Mouse (Mus musculus): ENCODE data around the gene Tomm20l.
A peak's percentile ranks its signal among the peaks of the same experiment; 100 is the strongest.
"Not testable (repeated sequence)": the region's sequence is repeated elsewhere in the genome, so short reads cannot be mapped to it uniquely, and the experiment has no call there.

The Tomm20l gene

GRCm38 (mm10) chr12:71111331-71111730, at the start of gene Tomm20l:
Tomm20l (plus strand) TSS chr12:71111428.
- no peak for DNase-seq (ENCODE audit: low read depth, low spot score)

DNA sequence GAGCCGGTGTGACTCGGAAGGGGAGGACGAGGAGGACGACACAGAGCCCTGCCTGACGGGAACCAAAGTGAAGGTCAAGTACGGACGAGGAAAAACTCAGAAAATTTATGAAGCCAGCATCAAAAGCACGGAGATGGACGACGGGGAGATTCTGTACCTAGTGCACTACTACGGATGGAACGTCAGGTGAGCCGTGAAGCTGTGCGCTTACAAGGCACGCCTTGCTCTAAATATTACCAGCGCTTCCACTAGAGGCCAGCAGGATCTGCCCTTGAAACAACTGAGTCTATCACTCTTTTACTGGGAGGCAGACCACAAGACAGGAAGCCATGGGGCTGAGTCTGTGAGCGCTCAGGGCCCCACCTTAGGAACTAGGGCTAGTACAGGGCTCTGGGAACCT, 41.4 kb upstream of the Tomm20l start:
- DNase-seq (ENCODE audit: low read depth, low spot score) = no peak

- DNase-seq (ENCODE audit: low read depth, low spot score) = no peak
Measured at GRCm38 (mm10) chr12:71072048-71072447, 39.2 kb upstream of the Tomm20l start.

DNA sequence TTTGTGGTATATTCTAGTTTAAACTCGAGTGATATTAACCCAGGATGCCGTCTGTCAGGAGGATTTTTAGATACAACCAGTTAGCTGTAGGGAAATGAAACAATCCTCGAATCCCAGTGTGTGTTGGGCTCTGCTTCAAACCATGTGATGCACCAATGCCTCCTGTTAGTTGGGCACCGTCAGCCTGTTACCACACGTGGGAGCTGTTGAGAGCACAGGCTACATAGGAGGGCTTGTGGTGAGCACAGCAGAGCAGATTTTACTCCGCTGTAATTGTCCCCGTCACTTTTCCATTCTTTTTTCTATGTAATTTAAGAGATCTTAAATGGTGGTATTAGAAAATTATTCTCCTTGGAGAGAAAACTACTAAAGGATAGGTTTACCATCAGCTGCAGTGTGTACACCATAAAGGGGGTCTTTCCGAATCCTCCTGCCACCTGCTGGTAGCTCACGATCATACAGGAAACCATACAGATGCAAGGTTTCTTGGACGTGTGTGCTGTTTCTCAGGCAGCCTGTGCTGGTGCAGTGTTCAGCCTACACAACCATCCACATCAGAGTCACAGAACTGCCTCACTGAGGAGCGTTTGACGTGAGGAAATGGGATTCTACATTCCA, 38.0 kb upstream of the Tomm20l start:
- DNase-seq (ENCODE audit: low read depth, low spot score) = no peak

GRCm38 (mm10) chr12:71086331-71086730, 24.9 kb upstream of the Tomm20l start:
- DNase-seq (ENCODE audit: low read depth, low spot score) = no peak

- not testable (repeated sequence) for DNase-seq (ENCODE audit: low read depth, low spot score)
Measured at GRCm38 (mm10) chr12:71104275-71104674, 7.0 kb upstream of the Tomm20l start.

DNA sequence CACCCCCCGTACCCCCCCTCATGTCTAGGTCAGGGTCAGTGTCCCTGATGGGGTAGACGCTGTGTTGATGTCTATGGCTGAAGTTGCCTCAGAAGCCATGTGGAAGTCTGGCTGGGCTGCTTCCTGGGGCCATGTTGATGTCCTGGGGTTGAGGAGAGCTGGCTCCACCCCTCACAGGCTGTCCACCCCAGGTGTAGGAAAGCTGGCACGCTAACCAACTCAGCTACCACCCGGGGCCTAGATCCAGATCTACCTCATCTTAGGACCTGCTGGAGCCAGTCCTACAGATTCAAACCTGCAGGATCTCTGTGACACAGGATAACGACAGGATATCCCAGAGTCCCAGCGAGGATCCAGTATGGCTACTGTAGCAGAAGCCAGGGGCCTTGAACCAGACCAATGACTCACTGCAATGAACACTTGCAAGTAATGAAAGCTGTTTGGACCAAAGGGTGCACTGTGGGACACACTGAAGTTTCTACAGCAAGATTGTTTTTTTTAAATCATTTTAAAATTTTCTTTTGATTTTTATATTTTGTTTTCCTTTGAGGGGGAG, 3.9 kb upstream of the Tomm20l start:
- no peak for DNase-seq (ENCODE audit: low read depth, low spot score)

GRCm38 (mm10) chr12:71113074-71113473, 1.8 kb downstream of the Tomm20l start:
- no peak for DNase-seq (ENCODE audit: low read depth, low spot score)

DNA sequence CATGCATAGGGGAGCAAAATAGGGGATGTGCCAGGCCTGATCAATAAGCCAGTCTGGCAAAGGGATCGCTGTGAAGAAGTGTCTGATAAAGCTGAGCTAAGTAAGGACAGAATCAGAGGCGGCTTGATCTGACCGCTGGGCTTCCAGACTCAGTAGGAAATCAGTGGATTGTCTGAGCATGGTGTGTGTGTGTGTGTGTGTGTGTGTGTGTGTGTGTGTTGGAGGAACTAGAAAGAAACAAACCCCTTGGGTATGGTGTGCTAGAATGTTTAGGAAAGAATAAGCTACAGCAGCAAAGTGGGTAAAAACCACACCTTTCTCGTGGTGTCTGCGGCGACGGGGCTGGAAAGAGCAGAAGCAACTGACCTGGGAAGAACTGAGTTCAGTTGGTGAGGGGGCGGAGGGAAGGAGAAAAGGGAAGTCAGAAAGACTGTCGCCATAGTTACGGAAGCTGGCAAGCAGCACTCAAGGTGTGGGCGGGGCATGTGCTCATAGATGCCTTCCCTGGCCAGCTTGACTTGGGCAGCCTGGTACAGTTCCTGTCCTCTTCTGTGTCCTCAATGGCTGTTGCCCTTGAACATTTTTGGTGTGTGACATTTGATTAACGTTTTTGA, 2.6 kb downstream of the Tomm20l start:
- DNase-seq (ENCODE audit: low read depth, low spot score) = no peak

DNA sequence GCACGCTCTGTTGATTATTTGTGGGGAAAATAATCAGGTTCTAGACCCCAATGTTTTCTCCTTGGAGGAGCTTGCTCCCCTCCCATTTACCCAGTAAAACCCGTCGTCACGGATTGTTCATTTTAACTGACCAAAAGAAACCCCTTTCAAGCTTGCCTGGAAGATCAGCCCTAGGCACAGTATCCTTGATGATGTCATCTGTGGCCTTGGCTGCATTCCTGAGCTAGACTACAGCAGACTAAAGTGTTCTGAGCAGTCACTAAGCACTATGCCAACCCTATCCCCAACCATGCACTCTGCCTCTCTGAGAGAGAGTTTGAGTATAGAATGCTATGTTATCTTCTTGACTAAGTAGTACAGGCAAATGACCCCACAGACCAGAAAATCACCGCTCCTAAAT, 5.2 kb downstream of the Tomm20l start:
- DNase-seq (ENCODE audit: low read depth, low spot score) = no peak

- no peak for DNase-seq (ENCODE audit: low read depth, low spot score)
Measured at GRCm38 (mm10) chr12:71122731-71123130, 11.5 kb downstream of the Tomm20l start.

DNA sequence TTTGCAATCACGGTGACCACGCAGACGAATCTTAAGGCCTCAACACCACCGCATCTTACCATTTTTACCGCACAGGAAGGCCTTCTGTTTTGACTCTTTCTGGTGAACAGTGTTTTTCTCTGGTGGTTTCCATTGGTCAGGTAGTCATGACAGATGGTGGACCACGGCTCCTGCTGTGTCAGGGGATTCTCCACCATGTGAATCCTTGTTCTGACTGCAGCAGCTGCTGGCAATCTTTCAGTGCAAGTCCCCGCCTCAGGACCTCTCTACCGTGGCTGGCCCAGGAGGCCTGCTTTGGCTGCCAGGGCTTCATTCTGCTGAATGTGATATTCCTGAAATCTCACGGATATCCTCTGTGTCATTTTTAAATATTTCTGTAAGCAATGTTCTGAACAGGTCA, 12.1 kb downstream of the Tomm20l start:
- DNase-seq (ENCODE audit: low read depth, low spot score) = no peak

DNA sequence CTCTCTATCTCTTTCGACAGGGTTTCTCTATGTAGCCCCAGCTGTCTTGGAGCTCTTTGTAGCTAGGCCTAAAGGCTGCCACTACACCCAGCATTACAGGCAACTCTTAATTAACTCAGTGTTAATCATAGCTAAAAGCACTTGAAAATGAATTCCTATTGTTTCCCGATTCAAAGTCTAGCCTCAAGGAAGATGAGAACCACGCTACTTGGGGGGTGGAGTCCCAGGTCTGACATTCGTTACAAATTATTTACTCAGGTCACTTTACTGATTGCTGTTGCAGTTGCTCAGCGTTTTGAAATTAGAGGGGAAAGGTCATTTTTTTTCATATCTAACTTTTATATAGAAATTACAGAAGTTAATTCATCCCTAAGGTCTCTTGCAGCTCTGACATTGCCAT, 24.4 kb downstream of the Tomm20l start:
- DNase-seq (ENCODE audit: low read depth, low spot score) = no peak

DNA sequence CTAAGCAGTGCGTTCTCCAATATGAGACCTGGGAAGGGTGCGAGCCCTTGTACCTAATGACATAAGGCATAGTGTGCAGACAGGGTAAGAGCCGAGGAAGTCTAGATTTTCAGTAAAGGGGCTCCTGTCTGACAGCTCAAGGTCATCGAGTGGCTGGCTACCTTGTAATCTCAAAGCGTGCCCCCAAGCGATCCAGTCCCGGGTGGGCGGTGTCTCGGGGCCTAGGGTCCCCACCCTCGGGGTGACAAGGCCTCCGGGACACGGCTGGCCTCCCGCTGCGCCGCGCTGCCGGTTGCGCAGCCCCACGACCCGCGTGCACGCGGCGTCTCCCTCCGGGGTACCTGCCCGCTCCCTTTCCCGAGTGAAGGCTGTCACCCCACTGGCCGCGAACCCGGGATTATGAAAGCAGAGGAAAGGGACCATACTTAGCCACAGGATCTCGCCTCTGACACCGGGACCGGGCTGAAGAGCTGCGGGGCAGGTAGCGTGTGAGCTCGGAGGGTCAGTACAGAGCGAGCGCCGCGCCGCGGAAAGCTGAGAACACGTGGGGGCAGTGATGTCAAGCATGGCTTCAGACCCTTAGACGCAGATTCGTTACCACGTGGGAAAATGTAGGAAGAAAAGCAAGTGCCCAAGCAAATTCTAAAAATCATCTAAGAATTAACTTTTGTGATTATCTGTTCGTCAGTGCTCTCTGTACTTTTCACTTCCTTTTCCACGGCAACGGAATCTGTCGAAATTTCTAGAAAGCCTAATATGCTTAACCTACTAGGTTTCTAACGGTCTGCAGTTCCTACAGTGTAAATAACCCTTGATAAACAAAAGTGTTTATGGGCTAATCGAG, 25.1 kb downstream of the Tomm20l start, which contains the start of the genes Timm9 and 2700049A03Rik:
TSS of gene Timm9 (minus strand) at position 555 of the 844 bp plus-strand sequence.
TSS of gene 2700049A03Rik (plus strand) at position 719 of the 844 bp plus-strand sequence.
- peak; percentile 78 for DNase-seq (ENCODE audit: low read depth, low spot score)

DNA sequence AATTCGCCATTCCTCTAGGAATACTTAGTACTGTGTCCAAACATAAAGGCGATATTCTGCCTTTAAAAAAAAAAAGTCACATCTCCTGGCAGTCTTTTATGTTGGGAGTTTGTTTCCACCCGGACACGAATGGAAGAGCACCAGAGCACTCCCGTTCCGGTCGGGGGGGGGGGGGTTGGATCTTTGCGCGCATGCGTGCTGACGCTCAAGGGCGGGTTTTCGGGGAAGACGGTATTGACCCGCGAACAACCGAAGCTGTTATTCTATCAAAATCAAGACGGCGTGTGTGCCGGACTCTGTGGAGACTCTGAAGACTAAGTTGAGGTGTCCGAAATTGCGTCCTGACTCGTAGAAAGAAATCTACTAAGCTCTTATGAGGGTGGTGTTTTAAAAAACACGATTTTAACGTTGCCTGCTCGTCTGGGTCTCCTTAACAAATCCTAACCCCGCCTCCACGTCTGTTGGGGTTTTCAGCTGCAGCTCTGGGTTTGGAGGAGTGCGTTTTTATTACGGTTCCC, 25.8 kb downstream of the Tomm20l start:
- DNase-seq (ENCODE audit: low read depth, low spot score) = peak; percentile 80

DNA sequence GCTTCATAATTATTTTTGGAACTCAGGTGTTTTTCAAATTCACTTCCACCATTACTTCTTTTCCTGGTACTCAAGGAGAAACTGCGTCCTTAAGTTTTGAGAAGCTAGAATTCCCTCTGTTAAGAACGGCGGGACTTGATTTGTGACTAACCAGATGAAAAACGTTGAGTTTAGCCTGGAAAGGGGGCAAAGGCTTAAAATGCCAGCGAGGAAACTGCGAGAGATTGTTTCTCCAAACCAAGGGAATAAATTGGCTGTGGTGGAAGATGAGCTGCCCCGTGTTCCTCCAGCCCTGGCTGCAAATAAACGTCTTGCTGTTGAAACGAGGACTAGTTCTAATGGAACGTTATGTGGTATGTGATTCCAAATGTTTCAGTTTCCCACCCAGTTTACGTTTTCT, 26.5 kb downstream of the Tomm20l start:
- no peak for DNase-seq (ENCODE audit: low read depth, low spot score)

DNA sequence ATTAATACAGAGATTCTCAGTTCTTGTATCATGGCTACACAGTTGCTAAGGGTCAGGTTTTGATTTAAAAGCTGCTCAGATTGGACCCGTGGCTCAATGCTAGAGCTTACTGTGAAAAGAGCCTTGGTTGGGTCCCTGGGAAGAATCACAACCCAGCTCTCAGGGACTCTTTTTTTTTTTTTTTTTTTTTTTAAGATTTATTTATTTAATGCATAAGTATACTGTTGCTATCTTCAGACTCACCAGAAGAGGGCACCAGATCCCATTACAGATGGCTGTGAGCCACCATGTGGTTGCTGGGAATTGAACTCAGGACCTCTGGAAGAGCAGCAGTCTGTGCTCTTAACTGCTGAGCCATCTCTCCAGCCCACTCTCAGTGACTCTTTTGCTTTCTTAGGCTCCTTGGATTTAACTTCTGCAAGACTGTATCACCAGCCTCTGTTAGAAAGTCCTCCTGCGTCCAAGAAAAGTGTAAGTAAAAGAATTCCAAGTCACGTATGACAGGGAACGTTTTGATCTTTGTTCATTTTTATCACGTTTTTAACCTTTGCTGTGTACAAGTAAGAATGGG, 28.1 kb downstream of the Tomm20l start:
- DNase-seq (ENCODE audit: low read depth, low spot score) = no peak

DNA sequence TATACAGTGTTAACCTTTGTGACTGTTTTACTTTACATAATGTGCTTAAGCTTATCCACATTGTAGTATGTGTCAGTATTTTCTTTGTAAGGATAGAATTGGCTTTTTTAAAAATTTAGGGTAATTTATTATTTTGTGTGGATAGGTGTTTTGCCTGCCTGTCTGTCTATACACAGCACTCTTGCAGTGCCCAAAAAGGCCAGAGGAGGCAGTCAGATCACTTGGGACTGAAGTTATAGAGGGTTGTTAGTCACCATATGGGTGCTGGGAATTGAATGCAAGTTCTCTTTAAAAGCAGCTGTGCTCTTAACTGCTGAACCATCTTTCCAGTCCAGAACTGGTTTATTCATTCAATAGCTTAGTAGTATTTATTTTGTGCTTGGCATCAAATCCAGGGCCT, 30.0 kb downstream of the Tomm20l start:
- DNase-seq (ENCODE audit: low read depth, low spot score) = no peak

DNA sequence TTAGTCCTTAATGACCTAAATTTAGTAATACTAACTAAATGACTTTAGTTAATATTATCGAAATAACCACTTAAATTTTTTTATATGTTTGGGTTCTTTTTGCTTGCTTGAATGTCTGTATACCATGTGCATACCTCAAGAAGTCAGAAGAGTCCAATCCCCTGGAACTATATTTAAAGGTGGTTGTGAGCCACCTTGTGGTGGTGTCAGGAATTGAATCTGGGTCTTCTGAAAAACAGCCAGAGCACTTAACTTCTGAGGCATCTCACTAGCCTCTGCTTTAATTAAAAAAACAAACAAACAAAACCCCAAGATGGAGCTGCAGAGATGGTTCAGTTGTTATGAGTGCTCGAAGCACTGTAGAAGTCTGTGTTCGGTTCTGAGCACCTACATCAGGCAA, 36.4 kb downstream of the Tomm20l start:
- no peak for DNase-seq (ENCODE audit: low read depth, low spot score)

DNA sequence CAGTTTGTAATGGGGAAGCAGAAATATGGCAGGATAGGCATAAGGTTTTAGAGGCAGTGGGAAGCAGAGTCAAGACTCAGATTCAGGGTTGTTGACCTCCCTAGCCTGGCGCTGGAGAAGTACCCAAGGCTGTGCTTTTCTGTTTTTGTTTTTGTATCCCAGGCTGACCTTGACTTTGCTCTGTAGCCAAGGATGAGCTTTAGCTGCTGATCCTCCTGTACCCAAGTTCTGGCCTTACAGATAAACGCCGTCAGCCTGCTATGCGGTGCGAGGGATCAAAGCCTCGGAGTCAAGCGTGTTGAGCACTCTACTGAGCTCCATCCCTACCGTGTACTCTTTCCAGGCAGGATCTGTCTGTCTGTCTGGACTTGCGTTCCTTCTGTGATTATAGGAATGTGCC, 37.6 kb downstream of the Tomm20l start:
- DNase-seq (ENCODE audit: low read depth, low spot score) = no peak

DNA sequence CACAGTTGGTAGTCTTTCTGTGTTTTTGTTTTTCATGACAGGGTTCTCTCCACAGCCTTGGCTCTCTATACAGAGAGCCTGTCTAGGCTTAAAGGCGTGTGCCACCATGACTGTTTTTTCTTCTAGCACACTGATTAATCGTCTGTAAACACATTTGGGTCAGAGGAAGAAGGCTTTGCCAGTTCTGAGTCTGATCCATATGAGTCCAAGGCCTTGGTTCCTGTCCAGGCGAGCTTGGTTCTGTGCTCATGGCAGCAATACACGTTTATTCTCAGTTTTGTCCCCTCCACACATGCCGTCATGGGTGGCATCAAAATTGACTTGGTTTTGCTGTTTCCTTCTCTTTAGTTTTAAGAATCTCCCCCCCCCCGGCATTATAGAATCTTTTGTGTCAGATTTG, 38.2 kb downstream of the Tomm20l start:
- DNase-seq (ENCODE audit: low read depth, low spot score) = no peak

GRCm38 (mm10) chr12:71150167-71150566, 38.9 kb downstream of the Tomm20l start:
- DNase-seq (ENCODE audit: low read depth, low spot score) = no peak
